Mouse (Mus musculus) urinary bladder, postnatal 25 days (tissue): Measurements from ENCODE around the gene Pfkm.

ENCODE experiments used
- DNase-seq: peaks from one replicate; pipeline ENCODE4 v3.0.0; 2022; ENCODE audit warnings: low spot score

The Pfkm gene

DNA sequence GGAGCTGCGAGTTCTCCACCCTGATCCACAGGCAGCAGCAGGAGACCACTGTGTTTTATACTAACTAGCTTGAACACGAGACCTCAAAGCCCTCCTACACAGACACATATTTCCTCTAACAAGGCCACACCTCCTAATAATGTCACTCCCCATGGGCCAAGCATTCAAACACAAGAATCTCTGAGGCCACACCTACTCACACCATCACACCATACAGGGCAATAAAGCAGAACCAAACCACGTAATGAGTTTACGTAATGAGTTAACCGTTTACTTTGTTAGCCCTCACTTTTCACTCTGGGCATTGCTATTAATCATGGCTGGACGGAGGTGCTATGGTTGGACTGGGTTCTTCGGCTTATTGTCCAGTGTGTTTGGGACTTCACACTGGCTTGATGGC lies 47.4 kb downstream of the Pfkm start:
- DNase-seq, result no peak

DNA sequence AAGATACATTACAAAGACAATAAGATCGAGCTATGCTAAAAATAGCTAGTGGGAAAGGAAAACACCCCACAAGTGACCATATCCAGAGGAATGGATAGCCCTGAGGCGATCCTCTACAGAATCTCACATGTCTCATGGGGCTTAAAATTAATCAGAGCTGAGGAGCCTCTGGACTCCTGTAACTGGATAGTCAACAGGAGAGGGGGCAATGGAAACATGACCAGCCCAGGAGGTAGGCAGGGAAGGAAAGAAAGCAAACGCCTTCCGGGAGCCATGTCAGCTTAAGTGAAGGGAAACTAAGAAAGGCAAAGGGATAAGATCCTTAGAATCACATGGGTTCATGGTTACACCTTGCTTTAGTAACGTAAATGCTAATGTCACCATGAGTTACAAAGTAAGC lies 48.4 kb downstream of the Pfkm start:
- DNase-seq, result no peak

DNA sequence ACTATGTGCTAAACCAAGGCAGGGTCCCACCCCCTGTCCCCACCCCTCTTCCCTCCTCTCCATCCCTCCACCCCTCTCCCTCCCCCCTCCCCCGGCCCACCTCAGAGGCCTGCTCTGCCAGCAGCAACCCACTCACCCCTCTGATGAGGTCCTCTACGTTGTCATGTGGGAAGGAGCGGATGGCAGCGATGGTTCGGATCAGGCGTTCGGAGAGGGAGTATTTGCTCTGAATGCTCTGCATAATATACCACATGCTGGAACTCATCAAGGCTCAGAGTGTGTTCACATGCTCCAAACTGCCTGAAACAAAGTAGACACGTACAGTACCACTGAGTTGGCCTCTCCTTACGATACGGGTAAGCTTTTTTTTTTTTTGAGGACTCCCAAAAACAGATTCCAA lies 50.1 kb downstream of the Pfkm start:
- no peak for DNase-seq

DNA sequence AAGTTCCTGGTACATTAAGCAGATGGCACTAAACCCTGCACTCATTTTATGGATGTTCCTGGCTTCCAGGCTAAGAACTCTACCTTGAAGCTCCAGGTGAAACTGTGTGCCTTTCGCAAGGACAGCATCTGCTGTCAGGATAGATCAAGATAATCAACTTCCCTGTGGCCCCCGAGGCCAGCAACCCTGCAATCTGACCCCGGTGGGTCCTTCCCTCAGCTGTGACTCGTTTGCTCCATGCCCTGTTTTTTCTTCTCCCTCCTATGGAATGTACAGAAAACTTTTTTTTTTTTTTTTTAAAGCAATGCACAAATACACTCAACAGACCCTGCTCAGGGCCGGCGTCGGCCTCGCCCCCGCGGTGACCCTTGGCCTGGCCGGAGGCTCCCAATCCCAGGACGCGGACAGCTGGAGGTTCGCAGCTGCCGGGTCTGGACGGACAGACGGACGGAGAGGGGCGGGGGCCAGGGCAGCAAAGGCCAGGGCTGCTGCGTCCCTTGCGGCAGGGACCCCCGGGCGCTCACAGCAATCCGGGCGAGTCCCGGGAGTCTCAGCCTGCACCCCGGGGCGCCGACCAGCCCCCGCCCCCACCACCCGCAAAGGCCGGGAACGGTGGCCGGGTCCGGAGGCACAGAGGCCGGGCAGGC lies 52.6 kb downstream of the Pfkm start:
- no peak for DNase-seq

DNA sequence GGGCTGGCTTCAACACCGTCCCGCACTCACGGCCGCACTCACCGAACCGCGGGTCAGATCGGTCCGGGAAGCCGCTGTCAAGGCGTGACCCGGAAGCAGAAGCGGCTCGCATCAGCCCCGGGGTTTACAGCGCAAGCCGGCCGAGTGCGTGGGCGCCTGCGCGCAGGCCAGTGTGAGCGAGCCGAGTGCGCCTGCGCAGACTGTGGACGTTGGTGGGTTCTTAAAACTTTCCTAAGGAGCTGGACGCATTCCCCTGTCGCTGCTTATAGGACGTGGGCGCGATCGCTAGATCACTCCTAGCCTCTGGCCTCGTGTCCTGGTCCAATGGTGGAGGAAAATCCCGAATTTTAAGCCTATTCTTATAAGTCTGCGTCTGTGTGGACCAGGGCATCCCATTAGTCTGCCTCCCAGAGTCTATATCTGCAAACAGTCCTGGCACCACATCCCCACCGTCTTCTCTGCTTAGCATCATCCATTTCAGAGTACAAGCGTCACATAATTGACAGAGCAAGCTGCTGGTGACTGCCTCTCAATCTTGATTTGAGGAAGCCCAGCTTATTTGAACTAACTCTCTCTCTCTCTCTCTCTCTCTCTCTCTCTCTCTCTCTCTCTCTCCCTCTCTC lies 53.3 kb downstream of the Pfkm start:
- peak; percentile 91 for DNase-seq

DNA sequence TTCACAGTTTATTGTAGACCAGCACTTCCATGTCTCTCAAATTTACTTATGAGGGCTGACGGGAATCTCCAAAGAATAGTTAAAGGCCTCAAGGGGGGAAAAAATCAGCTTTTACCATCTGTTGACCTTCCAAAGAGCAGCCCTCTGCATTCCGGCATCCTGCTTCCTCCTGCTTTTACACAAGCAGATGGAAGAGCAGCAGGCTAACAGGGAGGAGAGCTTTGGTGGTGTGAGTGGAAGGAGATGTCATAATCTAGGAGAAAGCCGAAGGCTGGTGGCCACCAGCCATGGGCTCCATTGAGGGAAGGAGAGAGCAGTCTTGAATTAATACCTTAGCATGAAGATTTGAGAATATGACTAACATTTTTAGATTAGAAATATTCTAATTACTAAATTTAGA lies 56.0 kb downstream of the Pfkm start:
- DNase-seq, result no peak

DNA sequence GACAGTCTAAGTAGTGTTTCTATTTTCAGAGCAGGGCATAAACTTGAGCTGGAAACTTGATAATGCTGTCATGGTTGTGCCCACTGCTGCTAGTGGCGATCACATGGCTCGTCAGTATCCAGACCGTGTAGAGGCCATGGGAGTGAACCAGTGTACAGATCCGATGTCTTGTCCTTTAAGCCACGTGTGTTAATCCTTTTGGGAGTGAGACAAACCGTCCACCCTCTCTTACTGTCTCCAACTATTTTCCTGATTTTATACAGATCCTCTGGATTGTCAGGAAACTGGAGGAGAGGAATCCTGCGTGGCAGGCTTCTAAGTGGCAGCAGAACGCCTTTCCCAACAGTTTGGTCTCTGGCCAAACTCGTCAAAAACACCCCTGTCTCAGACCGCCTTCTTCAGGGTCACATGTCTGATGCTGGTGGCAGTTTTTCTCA lies 56.8 kb downstream of the Pfkm start:
- DNase-seq, result no peak

DNA sequence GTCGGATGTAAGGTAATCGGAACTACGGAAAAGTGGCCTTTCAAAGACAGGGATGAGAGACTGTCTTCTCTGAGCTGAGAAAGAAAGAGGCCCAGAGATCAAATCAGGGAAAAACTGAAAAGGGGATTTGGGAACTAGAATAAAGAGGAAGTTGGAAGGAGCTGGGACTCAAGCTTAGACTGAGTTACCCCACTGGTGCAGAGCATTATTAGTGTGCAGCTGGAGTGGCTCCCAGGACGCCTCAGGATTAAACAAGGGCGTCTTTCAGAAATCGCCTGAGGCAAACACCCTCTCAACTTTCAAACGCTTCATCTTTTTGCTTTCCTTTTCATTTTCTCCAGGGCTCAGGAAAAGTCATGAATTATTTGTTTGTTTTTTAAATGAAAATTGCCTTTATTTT lies 60.5 kb downstream of the Pfkm start:
- no peak for DNase-seq

DNA sequence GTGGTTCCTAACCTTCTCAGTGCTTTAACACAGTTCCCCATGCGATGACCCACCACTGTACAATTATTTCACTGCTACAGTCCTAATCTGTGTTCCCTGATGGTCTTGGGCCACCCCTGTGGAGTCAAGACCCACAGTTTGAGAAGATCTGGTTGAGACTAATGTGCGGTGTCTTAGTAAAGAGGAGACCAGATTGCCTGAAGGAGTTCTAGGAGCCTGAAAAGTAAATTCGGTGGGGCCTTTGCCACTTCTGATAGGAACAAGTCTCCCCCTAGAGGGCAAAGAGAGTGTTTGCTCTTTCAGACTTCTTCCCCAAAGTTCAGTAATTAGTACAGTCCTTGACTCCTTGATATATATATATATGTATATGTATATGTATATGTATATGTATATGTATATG lies 61.2 kb downstream of the Pfkm start:
- DNase-seq, result no peak

DNA sequence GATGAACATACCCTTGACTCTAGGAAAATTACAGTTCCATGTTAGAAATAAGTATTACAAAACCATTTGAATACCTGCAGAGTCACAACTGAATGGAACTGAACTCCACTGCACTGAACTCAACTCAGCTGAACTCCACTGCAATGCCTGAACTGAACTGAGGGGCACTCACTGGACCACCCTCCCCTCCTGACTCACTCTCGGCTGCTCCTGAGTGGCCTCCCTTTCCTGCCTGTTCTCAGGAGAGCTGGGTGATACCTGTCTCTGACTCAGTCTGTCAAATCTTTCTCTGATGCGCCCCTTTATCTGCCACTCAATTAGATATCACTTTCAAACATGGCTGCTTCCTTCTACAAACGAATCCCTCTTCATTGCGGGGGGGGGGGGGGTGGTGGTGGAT lies 61.8 kb downstream of the Pfkm start:
- DNase-seq, result no peak

DNA sequence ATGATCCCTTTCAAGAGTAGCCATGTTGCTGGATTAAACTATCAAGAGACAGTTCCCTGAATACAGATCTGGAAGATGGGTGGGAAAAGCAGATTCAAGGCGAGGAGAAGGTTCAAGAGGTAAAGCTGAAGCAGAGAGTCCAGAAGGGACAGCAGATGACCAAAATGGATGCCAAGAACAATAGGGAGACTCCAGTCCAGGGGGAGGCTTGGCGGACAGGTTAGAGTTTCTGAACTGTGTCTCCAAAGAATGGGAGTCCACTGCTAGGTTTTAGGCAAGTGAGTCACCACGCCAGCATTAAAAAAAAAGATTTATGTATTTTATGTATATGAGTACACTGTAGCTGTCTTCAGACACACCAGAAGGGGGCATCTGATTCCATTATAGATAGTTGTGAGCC lies 62.2 kb downstream of the Pfkm start:
- DNase-seq, result no peak

DNA sequence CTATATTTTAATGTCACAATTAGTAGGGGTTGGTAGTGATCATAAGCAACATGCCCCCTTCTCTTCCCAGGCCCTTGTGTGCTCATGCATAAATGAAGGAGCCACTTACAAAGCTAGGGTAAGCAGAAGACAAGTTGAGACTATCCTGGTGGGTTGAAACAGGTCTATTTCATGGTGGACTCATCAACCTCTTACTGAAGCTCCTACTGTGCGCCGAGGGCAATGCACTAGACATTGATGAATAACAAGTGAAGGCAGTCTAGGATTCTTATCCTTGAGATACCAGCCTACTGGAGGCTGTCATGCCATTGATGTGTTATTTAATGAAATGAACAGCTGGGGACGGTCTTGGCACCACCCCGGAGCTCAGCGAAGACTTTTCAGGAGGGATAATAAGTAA lies 62.9 kb downstream of the Pfkm start:
- no peak for DNase-seq

DNA sequence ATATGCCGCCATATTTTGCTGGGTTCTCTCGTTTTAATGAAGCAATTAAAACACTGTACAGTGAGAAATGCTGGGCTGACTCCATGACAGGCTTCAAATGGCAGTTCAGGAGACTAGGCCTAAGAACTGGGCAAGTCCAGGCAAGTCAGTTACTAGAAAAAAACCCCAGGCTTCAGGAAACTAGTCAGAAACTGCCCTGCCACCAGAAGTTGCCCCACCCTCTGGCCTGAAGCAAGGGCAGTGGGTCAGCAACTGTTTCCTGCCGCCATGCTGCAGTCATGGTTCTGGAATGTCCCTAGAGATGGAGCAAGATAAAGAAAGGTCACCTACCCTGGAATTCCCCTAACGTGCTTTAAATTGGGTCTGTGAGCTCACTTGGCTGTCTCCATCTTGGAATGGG lies 63.6 kb downstream of the Pfkm start:
- no peak for DNase-seq

DNA sequence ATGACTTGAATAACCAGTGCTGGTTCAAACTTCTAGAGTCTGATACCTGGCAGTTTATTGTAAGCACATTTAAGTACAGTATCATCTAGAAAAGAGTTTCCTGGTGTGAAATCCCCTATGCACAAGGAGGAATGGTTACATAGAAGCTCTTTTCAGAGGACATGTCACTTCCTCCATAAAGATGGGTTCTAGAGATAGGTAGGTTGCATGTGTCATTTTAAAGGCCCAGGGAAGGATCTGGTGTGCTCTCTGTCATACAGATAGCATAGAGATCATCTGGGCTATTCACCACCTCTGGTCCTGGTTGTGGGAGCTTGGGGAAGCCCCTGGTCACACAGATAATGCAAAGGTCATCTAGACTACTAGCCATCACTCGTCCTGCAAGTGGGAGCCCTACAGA lies 64.9 kb downstream of the Pfkm start:
- no peak for DNase-seq

DNA sequence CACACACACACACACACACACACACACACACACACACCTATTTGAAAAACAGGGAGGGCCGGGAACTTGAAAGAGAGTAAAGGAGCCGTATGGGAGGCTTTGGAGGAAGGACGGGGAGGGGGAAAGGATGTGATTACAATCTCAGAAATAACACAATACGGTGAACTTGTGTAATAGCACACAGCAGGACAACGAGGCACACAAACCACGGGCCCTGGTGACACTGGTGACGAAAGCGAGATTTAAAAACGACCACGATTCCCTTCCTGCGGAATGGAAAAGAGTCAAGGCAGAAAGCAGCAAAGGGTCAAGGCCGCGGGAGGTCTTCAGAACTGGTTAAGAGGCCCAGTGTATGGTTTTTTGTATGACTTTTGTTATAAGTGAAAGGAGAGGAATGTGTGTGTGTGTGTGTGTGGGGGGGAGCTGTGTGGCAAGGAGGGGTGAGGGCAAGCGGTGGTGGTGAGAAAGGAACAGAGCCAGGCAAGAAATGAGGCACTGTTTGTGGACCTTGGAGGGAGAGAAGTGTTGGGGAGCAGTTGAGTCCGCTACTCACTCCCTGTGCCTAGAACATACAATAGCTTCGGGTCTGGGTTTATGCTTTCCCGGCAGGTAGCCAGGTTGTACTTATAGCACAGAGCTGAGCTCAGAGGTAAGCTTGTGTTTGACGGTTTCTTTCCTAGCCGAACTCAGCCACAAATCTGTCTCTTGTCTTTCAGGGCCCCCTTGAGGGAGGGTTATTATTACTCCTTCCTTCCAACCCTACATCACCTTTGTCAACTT lies 68.8 kb downstream of the Pfkm start:
- no peak for DNase-seq

DNA sequence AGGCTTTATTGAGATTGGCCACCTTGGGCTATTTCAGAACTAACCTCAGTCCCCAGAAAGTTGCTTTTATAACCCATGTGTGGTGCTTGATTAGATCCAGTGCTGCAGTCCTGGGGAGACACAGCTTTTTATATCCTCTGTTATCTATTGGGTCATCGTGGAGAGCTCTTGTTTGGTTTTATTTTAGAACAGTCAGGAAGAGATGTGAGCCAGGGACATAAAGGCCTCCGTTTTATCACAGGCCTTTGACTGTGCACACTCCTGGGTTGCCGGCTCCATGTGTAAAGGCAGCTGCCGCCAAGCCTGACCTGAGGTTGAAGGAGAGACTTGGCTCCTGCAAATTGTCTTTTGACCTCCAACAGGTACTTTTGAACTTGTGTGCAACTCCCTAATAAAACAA lies 70.2 kb downstream of the Pfkm start:
- no peak for DNase-seq

DNA sequence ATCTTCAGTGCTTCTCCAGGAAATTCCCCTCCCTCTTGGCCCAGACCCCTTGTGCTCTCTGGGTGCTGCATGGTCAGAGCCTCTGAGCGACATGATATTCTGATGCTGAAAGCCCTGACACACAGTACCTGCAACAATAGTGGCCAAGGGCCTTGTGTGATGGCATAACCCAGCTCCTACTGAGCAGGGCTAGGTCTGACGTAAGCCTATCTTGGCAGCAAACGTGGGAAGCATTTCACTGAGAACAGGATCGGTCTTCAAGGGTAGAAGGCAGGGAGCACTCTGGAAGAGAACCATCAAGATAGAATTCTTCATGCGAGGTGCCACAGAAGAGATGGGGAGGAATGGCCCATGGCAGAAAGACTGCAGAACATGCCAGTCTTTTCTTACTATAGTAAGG lies 73.1 kb downstream of the Pfkm start, which contains the start of gene Asb8:
Gene Asb8 (minus strand): TSS at position 101 of the 400 bp plus-strand sequence.
- DNase-seq, result no peak

DNA sequence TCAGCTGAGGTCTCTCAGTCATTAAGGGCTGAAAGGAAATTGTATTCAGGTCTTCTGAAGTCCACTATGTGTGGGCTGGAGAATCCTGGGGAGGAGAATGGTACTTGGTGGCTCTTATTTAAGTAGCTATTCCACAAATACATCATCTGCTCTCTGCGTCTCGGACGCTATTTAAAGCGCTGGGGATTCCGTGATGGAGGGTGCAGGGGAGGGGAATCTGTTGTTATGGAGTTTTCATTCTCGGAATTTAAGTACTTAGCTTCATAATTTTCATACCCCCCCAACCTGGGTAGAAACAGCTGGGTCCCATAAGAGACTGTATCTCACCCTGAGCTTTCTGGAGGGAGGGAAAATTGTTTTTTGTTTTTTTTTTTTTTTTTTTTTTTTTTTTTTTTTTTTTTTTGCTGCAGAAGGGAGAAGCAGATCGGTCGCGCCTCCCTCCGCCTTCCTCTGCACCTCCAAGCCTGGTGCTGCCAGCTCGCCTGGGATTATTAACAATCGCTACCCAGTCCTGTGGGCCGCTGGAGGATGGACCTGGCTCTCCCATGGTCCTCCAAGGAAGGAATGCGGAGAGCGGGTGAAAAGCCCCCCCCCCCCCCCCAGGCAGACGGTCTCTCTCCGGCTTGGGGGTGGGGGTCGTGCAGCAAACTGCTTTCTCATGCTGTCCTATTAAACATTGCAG lies 74.7 kb downstream of the Pfkm start, which contains the start of gene Ccdc184:
Gene Ccdc184 (plus strand): TSS at position 196 of the 682 bp plus-strand sequence.
- no peak for DNase-seq

DNA sequence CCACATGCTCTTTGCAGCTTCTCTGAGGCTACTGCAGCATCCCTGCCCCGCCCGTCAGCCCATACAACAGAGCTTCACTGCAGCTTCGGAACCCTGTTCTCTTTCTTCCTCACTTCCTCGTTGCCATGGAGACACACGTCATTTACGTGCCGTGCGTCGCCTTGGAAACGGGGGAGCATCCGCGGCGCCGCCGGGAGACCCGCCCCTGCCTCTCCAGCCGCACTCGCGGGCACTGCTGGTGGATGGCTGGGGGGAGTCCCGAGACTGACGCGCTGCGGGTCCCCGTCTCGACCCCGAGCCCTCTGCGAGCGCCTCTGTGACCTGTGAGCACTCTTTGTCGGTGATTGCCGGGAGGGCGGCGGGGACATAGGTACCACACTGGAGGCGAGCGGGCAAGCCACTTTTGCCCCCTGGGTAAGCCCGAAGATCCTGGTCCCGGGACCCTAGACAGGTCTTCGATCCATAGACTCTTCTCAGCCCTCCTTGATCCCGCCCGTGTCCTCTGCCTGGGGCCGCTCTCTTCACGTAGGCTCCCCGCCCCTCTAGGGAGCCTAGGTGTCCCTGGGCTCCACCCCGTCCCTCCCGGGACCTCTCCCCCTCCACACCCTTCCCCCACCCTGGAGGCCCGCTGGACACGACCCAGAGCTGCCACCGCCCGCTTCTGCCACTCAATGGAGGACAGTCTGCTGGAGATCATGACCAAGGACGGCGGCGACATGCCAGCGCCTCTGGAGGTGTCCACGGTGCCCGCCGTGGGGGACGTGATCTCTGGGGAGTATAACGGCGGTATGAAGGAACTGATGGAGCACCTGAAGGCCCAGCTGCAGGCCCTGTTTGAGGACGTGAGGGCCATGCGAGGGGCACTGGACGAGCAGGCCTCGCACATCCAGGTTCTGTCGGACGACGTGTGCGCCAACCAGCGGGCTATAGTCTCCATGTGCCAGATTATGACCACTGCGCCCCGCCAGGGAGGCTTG lies 75.5 kb downstream of the Pfkm start:
- peak; percentile 68 for DNase-seq

DNA sequence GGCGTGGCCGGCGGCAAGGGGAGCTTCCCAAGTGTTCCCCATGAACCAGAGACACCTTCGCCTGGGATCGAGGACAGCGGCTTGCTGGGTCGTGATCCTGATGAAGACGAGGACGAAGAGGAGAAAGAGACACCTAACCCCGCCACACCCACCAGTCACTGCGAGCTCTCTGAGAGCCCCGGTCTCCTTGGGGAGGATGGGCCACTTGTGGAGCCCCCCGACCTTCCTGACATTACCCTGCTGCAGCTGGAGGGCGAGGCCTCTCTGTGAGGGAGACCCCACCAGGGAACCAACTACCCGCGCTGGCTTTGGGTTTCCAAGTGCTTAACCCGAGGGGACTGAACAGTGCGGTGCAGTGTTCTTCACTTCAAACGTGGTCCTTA lies 76.2 kb downstream of the Pfkm start:
- no peak for DNase-seq

DNA sequence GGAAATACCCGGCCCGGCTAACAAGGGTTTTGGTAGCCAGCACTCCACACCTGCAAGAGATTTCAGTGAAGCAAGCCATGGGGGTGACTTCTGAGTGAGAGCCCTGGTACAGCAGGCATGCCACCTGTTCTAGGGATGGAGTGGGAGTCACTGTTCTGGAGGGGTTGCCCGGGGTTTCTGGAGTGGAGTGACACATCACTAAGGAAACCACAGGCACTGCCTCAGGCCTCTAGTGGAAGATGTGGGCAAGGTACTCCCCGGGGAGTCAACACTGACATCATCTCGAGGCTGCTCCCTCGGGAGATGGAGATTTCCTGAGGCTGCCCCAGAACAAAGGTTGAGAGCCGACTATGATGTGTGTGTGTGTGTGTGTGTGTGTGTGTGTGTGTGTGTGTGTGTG lies 78.0 kb downstream of the Pfkm start:
- no peak for DNase-seq

DNA sequence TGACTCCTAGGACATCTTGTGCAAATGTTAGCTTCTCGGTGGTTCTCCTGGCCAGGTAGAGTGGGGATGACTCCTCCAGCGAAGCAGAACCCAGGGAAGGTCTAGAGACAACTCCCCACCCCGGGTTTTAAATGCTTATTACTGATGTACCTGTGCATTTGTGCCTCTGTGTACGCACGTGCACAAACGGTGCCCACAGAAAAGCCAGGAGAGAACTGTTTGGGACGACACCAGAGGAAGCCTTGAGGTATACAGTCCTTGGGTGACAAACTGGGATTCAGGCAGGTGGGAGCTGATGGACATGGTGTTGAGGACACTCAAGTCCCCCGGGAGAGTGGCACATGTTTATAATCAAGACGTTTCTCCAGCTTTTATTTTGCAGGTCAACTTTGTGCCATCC lies 78.5 kb downstream of the Pfkm start:
- no peak for DNase-seq
